Mouse (Mus musculus): ENCODE measurements around the gene Ap1b1. TPM values are rescaled to one million over a fixed set of nuclear protein-coding genes. Genes with fewer than 3 reads are reported as not detected.
A peak's percentile ranks its signal among the peaks of the same experiment; 100 is the strongest.

The Ap1b1 gene
- polyA plus RNA-seq, 1 experiment from 2014 or later, result 60.0 TPM

GRCm38 (mm10) chr11:5057064-5057463, 70.4 kb downstream of the Ap1b1 start:
- Histone ChIP-seq H3K4me1 (peaks cover 50% of the 10 kb centered on the region), H3K9ac (no peak overlapping the region), H3K4me2 (replicated peaks) (no peak overlapping the region), H3K36me3 (no peaks in the 10 kb centered on the region), H3K27ac (replicated peaks) (no peak overlapping the region), H3K9me3 (replicated peaks) (no peaks in the 10 kb centered on the region), H3K27me3 (peaks cover 69% of the 10 kb centered on the region), H3K4me3 (replicated peaks) (no peak overlapping the region)
- ATAC-seq (ENCODE audit: insufficient number of reproducible peaks, low FRiP score, low TSS enrichment, low read depth), result no peak
- 53% methylated on average over 8 of the region's 8 CpGs for WGBS

GRCm38 (mm10) chr11:5057541-5057855, 70.9 kb downstream of the Ap1b1 start:
- ATAC-seq (ENCODE audit: insufficient number of reproducible peaks, low FRiP score, low TSS enrichment, low read depth), result no peak
- Histone ChIP-seq H3K9ac (no peak overlapping the region), H3K9me3 (replicated peaks) (no peaks in the 10 kb centered on the region), H3K4me3 (replicated peaks) (peak overlapping the region; percentile 50), H3K4me1 (peaks cover 55% of the 10 kb centered on the region), H3K27me3 (peaks cover 73% of the 10 kb centered on the region), H3K27ac (replicated peaks) (no peak overlapping the region), H3K4me2 (replicated peaks) (peak overlapping the region; percentile 97), H3K36me3 (no peaks in the 10 kb centered on the region)
- 20% methylated on average over 8 of the region's 8 CpGs for WGBS

GRCm38 (mm10) chr11:5057856-5058641, 71.4 kb downstream of the Ap1b1 start, which contains the start of gene Rasl10a:
Gene Rasl10a, plus strand, starts transcription at chr11:5058128.
- ATAC-seq (ENCODE audit: insufficient number of reproducible peaks, low FRiP score, low TSS enrichment, low read depth), result no peak
- no peak within 1 kb of the TSS for H3K27ac ChIP-seq (replicated peaks)
- H3K27me3 ChIP-seq, result peaks cover 79% of the 10 kb centered on the region
- peak within 1 kb of the TSS; percentile 50 for H3K4me3 ChIP-seq (replicated peaks)
- H3K9ac ChIP-seq, result peak within 1 kb of the TSS; percentile 26; the same call in 1 of the 2 replicates
- H3K36me3 ChIP-seq, result no peaks in the 10 kb centered on the region
- 1% methylated on average over 77 of the region's 77 CpGs for WGBS
- H3K4me2 ChIP-seq (replicated peaks), result peak within 1 kb of the TSS; percentile 97
- peaks cover 60% of the 10 kb centered on the region for H3K4me1 ChIP-seq
- H3K9me3 ChIP-seq (replicated peaks), result no peaks in the 10 kb centered on the region

GRCm38 (mm10) chr11:5058783-5059182, 72.2 kb downstream of the Ap1b1 start:
- WGBS, result 27% methylated on average over 9 of the region's 9 CpGs
- Histone ChIP-seq H3K4me2 (replicated peaks) (no peak overlapping the region; the same call in 1 of the 2 replicates), H3K4me3 (replicated peaks) (0 out of 2 replicates have a peak overlapping the region, but pooled peaks have one; percentile 4), H3K36me3 (no peaks in the 10 kb centered on the region), H3K27ac (replicated peaks) (no peak overlapping the region), H3K27me3 (peaks cover 86% of the 10 kb centered on the region), H3K9me3 (replicated peaks) (no peaks in the 10 kb centered on the region), H3K4me1 (peaks cover 68% of the 10 kb centered on the region), H3K9ac (no peak overlapping the region)
- ATAC-seq (ENCODE audit: insufficient number of reproducible peaks, low FRiP score, low TSS enrichment, low read depth), result no peak

- no peak overlapping the region for H3K9ac ChIP-seq
- no peaks in the 10 kb centered on the region for H3K36me3 ChIP-seq
- 0 out of 2 replicates have a peak overlapping the region, but pooled peaks have one; percentile 4 for H3K4me3 ChIP-seq (replicated peaks)
- 14% methylated on average over 14 of the region's 14 CpGs for WGBS
- no peak overlapping the region for H3K27ac ChIP-seq (replicated peaks)
- H3K27me3 ChIP-seq, result peaks cover 90% of the 10 kb centered on the region
- H3K9me3 ChIP-seq (replicated peaks), result no peaks in the 10 kb centered on the region
- 0 out of 2 replicates have a peak overlapping the region, but pooled peaks have one; percentile 6 for H3K4me2 ChIP-seq (replicated peaks)
- no peak for ATAC-seq (ENCODE audit: insufficient number of reproducible peaks, low FRiP score, low TSS enrichment, low read depth)
- peaks cover 72% of the 10 kb centered on the region for H3K4me1 ChIP-seq
Observed at GRCm38 (mm10) chr11:5059230-5059629, 72.6 kb downstream of the Ap1b1 start.

- Histone ChIP-seq H3K27ac (replicated peaks) (no peak overlapping the region), H3K27me3 (peaks cover 90% of the 10 kb centered on the region), H3K9ac (no peak overlapping the region), H3K9me3 (replicated peaks) (no peaks in the 10 kb centered on the region), H3K4me1 (peaks cover 77% of the 10 kb centered on the region), H3K36me3 (no peaks in the 10 kb centered on the region), H3K4me3 (replicated peaks) (no peak overlapping the region), H3K4me2 (replicated peaks) (0 out of 2 replicates have a peak overlapping the region, but pooled peaks have one; percentile 6)
- WGBS, result 9% methylated on average over 27 of the region's 27 CpGs
- ATAC-seq (ENCODE audit: insufficient number of reproducible peaks, low FRiP score, low TSS enrichment, low read depth), result no peak
Observed at GRCm38 (mm10) chr11:5059704-5060156, 73.1 kb downstream of the Ap1b1 start.

- no peaks in the 10 kb centered on the region for H3K36me3 ChIP-seq
- no peak overlapping the region for H3K9ac ChIP-seq
- peak overlapping the region; percentile 75 for H3K4me2 ChIP-seq (replicated peaks)
- H3K4me3 ChIP-seq (replicated peaks), result peak overlapping the region; percentile 33
- WGBS, result 59% methylated on average over 28 of the region's 28 CpGs
- peaks cover 79% of the 10 kb centered on the region for H3K4me1 ChIP-seq
- no peak overlapping the region for H3K27ac ChIP-seq (replicated peaks)
- no peak for ATAC-seq (ENCODE audit: insufficient number of reproducible peaks, low FRiP score, low TSS enrichment, low read depth)
- no peaks in the 10 kb centered on the region for H3K9me3 ChIP-seq (replicated peaks)
- H3K27me3 ChIP-seq, result peaks cover 81% of the 10 kb centered on the region
Observed at GRCm38 (mm10) chr11:5060756-5061412, 74.3 kb downstream of the Ap1b1 start.

- 4% methylated on average over 62 of the region's 62 CpGs for WGBS
- H3K4me2 ChIP-seq (replicated peaks), result peak overlapping the region; percentile 75
- peak; percentile 27 for ATAC-seq (ENCODE audit: insufficient number of reproducible peaks, low FRiP score, low TSS enrichment, low read depth)
- H3K9ac ChIP-seq, result no peak overlapping the region
- H3K36me3 ChIP-seq, result no peaks in the 10 kb centered on the region
- H3K27me3 ChIP-seq, result peaks cover 74% of the 10 kb centered on the region
- no peaks in the 10 kb centered on the region for H3K9me3 ChIP-seq (replicated peaks)
- H3K27ac ChIP-seq (replicated peaks), result no peak overlapping the region
- H3K4me3 ChIP-seq (replicated peaks), result peak overlapping the region; percentile 33
- H3K4me1 ChIP-seq, result peaks cover 72% of the 10 kb centered on the region
Observed at GRCm38 (mm10) chr11:5061413-5062139, 75.0 kb downstream of the Ap1b1 start.

GRCm38 (mm10) chr11:5062326-5062725, 75.7 kb downstream of the Ap1b1 start:
- Histone ChIP-seq H3K4me2 (replicated peaks) (peak overlapping the region; percentile 75), H3K36me3 (no peaks in the 10 kb centered on the region), H3K9ac (0 out of 2 replicates have a peak overlapping the region, but pooled peaks have one; percentile 1), H3K27me3 (peaks cover 66% of the 10 kb centered on the region), H3K4me1 (peaks cover 69% of the 10 kb centered on the region), H3K4me3 (replicated peaks) (peak overlapping the region; percentile 33), H3K9me3 (replicated peaks) (no peaks in the 10 kb centered on the region), H3K27ac (replicated peaks) (no peak overlapping the region)
- no peak for ATAC-seq (ENCODE audit: insufficient number of reproducible peaks, low FRiP score, low TSS enrichment, low read depth)
- WGBS, result 25% methylated on average over 13 of the region's 13 CpGs

GRCm38 (mm10) chr11:5062860-5063505, 76.4 kb downstream of the Ap1b1 start:
- Histone ChIP-seq H3K4me1 (peaks cover 62% of the 10 kb centered on the region), H3K27ac (replicated peaks) (no peak overlapping the region), H3K36me3 (peaks cover 3% of the 10 kb centered on the region), H3K27me3 (peaks cover 60% of the 10 kb centered on the region), H3K9me3 (replicated peaks) (no peaks in the 10 kb centered on the region), H3K9ac (no peak overlapping the region), H3K4me2 (replicated peaks) (peak overlapping the region; percentile 75; the same call in 1 of the 2 replicates), H3K4me3 (replicated peaks) (no peak overlapping the region)
- no peak for ATAC-seq (ENCODE audit: insufficient number of reproducible peaks, low FRiP score, low TSS enrichment, low read depth)
- WGBS, result 66% methylated on average over 13 of the region's 13 CpGs
